Mouse (Mus musculus) lung, adult 2 months (tissue): Measurements from ENCODE around the gene Gpr179.

Experiments used
- CTCF ChIP-seq: fragments of 200-500 bp; IDR thresholded peaks from 2 replicates; pipeline ENCODE4 v1.5.1; 2011; ENCODE audit warnings: mild to moderate bottlenecking, low read length, control low read depth; ENCODE audit not compliant: insufficient read depth
- POLR2A ChIP-seq: fragments of 200-500 bp; IDR thresholded peaks from 2 replicates; pipeline ENCODE4 v1.6.1; 2011; ENCODE audit warnings: low read depth, mild to moderate bottlenecking, control low read depth, low read length, borderline replicate concordance; ENCODE audit errors: extremely low read depth

DNA sequence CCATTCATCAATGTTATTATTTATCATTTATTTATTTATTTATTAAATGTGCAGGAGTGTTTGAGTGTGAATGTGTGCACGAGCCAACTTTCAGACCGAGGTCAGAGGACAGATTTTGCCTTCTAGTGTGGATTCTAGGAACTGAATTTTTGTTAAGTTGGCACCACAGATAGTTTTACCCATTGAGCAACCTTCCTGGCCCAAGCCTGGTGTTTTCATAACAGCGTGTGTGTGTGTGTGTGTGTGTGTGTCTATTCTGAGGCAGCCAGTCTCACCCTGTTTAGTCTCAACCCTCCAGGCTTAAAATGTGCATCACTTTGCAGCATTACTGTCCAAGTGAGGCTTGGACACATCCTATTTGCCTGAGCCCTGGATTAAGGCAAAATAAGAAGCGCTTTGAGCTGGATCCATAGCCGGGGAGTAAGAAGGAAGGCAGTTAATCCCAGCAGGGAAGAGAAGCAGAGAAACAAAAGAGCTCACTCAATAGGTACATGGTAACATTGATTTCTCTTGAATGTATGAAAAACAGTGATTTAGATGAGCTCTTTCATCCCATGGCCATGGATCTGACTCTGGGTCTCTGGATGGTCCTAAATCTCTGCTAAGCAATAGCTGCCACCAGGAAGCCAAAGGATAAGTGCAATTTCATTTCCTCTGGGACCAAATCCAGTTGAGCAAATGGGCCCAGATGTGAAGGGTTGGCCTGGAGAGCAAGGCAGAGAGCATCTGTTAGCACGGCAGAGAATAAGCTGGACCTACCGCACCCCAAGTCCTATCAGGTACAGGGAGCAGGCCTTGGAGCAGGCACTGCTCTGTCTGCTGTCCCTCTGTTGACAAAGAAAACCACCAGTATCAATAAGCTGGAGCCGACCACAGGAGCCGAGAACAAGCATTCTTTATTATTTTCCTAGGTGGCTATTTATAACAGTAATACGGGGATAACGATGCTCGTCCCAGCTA lies 20.4 kb downstream of the Gpr179 start:
- TF ChIP-seq CTCF (no peak), POLR2A (no peak)
